Mouse (Mus musculus) limb, embryonic 15.5 days (tissue): ENCODE data around the gene Akap2. TPM values are rescaled to one million over a fixed set of nuclear protein-coding genes. Genes with fewer than 3 reads are reported as not detected.

Experiments
- ATAC-seq: fragments of 200-750 bp; cut with Nextera tagmentation; 2 replicates; pipeline ENCODE4 v1.8.0; 2017; ENCODE audit warnings: low read depth, moderate TSS enrichment; ENCODE audit not compliant: insufficient number of reproducible peaks, low FRiP score, low TSS enrichment
- H3K27ac ChIP-seq: fragments of 300-500 bp; sonication (generic); 2 replicates; pipeline ENCODE4 v1.5.1; 2015; ENCODE audit warnings: moderate library complexity, mild to moderate bottlenecking, inconsistent platforms
- H3K27me3 ChIP-seq: fragments of 300-500 bp; sonication (generic); 2 replicates; pipeline ENCODE4 v1.6.1; 2015; ENCODE audit warnings: inconsistent platforms
- H3K36me3 ChIP-seq: fragments of 300-500 bp; sonication (generic); 2 replicates; pipeline ENCODE4 v1.6.1; 2015; ENCODE audit warnings: inconsistent platforms
- H3K4me1 ChIP-seq: fragments of 300-500 bp; sonication (generic); 2 replicates; pipeline ENCODE4 v1.6.1; 2015; ENCODE audit warnings: inconsistent platforms
- H3K4me2 ChIP-seq: fragments of 300-500 bp; sonication (generic); 2 replicates; pipeline ENCODE4 v1.6.1; 2015; ENCODE audit warnings: mild to moderate bottlenecking, inconsistent platforms
- H3K4me3 ChIP-seq: fragments of 300-500 bp; sonication (generic); 2 replicates; pipeline ENCODE4 v1.5.1; 2015; ENCODE audit warnings: mild to moderate bottlenecking, inconsistent platforms
- H3K9ac ChIP-seq: fragments of 300-500 bp; sonication (generic); 2 replicates; pipeline ENCODE4 v1.6.1; 2015; ENCODE audit warnings: inconsistent platforms
- H3K9me3 ChIP-seq: fragments of 300-500 bp; sonication (generic); 2 replicates; pipeline ENCODE4 v1.6.1; 2016; ENCODE audit warnings: inconsistent platforms
- WGBS: fragments of 180-500 bp; shearing (Covaris S2); methylation state at CpG from one replicate; pipeline ENCODE4 v1.1.7; 2015; 5-methylcytosine and 5-hydroxymethylcytosine counted together
- polyA plus RNA-seq: library from polyadenylated mRNA; unstranded; fragments of >200 nt; fragmentation: Nextera tagmentation; extraction: Ambion mirVana; gene quantifications from 2 replicates; pipeline ENCODE4 v1.2.1, GENCODE M21; 2015

Gene Akap2
- polyA plus RNA-seq, 1 experiment from 2014 or later = 25.2 TPM

DNA sequence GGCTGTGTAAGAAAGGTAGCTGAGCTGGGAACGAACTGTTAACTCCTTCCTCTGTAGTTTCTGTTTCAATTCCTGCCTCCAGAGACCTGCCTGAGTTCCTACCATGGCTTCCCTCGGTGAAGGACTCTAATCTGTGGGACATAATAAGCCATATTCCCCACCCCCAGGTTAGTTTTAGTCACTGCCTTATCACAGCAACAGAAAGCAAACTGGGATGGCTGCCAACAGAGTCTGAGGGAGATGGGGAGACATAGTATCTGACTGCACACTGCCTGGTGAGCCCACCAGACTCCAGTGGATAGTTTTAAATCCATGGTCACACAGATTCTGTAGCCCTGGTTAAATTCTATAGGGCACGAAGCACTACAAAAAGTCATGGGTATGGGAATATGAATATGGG, 16.0 kb downstream of the Akap2 start:
- ATAC-seq = no peak
- Histone ChIP-seq H3K4me2 (no peak overlapping the region), H3K4me3 (no peak overlapping the region), H3K27ac (no peak overlapping the region), H3K36me3 (no peaks in the 10 kb centered on the region), H3K4me1 (peaks cover 2% of the 10 kb centered on the region), H3K9ac (no peak overlapping the region), H3K27me3 (no peaks in the 10 kb centered on the region), H3K9me3 (no peaks in the 10 kb centered on the region)
- 67% methylated on average over 3 of the region's 3 CpGs for WGBS

DNA sequence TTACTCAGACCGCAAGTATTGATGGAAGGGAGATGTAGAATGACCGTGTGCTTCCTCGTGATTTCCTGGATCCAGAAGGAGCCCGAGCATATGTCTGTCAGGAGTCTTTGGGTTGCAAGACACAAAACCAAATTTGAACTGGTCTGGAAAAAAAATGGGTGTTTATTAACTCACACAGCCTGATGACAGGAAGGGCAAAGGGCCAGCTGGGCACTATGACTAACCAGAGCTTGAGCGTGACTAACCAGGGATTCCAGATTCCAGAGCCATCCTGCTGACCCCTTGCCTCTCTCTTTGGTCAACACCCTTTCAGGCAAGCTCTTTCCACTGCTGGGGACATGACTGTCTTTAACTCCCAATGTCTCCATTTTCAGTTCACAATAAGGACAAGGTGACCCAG, 18.0 kb downstream of the Akap2 start:
- ATAC-seq = no peak
- WGBS = 76% methylated on average over 5 of the region's 5 CpGs

DNA sequence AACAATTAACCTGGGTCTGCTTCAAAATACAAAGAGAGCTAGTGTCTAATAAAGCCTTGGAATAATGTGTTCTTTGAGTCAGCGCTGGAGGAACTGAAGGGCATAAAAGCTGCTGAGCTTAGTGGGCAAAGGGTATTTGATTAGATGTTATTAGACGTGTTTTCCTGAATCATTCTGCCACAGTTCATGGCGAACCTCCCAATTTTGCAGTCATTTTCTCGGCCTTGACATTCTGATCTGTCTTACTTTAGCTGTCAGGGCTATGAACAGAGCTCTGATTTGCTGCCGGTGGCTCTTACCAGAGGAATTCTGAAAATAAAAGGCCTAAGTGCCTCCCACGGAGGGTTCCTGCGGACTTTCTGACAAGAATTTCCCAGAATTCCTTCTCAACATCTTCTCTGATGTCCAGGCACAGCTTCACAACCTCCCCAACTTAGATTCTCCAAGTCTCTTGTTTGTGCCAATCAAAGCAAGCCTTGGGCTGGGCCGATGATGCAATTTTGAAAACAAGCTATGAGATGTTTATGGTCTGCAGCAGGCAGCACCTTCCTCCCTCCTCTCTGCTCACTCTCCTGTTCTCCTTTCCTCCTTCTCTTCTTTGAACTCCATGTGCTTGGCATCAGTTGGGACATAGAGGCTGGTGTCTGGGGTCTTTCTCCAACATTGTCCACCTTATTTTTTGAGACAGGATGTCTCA, 21.5 kb downstream of the Akap2 start:
- Histone ChIP-seq H3K36me3 (no peaks in the 10 kb centered on the region), H3K4me1 (peaks cover 25% of the 10 kb centered on the region), H3K9me3 (no peaks in the 10 kb centered on the region), H3K4me2 (no peak overlapping the region), H3K27me3 (no peaks in the 10 kb centered on the region), H3K4me3 (no peak overlapping the region), H3K27ac (no peak overlapping the region), H3K9ac (no peak overlapping the region)
- 23% methylated on average over 8 of the region's 8 CpGs for WGBS
- ATAC-seq = no peak

More for the DNA sequence above, 18.0 kb downstream of the Akap2 start:
- no peak overlapping the region for H3K4me3 ChIP-seq
- no peak overlapping the region for H3K27ac ChIP-seq
- peaks cover 13% of the 10 kb centered on the region for H3K4me1 ChIP-seq
- H3K27me3 ChIP-seq = no peaks in the 10 kb centered on the region
- no peaks in the 10 kb centered on the region for H3K9me3 ChIP-seq
- no peak overlapping the region for H3K9ac ChIP-seq
- H3K36me3 ChIP-seq = no peaks in the 10 kb centered on the region
- no peak overlapping the region for H3K4me2 ChIP-seq

DNA sequence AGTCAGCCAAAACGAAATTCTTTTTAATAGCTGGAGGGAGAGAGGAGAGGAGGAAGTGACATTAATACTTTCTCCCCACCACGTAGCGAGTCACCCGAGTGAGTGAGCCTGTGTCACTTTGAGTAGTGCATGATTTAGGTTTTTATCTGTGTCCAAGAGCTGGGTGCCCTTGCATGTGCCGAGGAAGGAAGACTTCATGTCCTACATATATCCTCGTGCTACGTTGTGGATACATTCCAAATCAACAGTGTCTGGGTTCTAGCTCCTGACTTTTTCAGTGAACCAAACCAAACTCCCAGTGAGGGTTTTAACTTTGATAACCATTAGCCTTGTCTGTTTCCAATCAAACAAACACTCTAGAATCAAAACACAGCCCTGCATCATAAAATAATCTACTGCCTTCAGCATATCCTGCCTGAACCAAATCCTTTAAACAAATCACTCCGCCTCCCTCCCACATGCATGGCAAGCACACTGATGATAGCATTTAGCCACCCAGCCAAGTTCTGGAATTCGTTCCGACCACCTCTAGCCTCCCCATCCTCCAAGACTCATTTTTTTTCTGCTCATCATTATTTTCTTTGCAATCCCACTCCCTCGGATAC, 26.0 kb downstream of the Akap2 start:
- no peak overlapping the region for H3K27ac ChIP-seq

DNA sequence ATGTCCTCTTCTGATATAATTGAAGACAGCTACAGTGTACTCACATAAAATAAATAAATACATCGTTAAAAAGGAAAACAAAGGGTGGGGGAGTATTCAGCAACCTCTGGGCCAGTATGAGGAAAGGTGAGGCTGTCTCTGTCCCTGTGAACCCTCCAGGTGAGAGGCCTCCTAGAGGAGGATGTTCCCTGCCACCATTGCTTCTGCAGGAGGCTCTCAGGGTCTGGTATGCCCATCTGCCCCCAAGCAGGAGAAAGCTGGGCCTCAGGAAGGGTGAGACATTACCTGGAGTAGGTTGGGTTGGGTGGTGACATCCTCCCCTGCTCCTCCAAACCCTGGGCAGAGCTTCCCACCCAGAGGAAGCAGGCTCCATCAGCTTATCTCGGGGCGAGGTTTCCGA, 33.2 kb downstream of the Akap2 start:
- no peak overlapping the region for H3K4me3 ChIP-seq
- H3K36me3 ChIP-seq = peaks cover 5% of the 10 kb centered on the region; the same call in 1 of the 2 replicates
- no peaks in the 10 kb centered on the region for H3K27me3 ChIP-seq
- H3K9me3 ChIP-seq = no peaks in the 10 kb centered on the region
- H3K4me1 ChIP-seq = no peaks in the 10 kb centered on the region
- no peak overlapping the region for H3K27ac ChIP-seq
- 61% methylated on average over 4 of the region's 4 CpGs for WGBS
- H3K4me2 ChIP-seq = no peak overlapping the region
- no peak overlapping the region for H3K9ac ChIP-seq
- ATAC-seq = no peak

More for the DNA sequence above, 26.0 kb downstream of the Akap2 start:
- no peak overlapping the region for H3K4me3 ChIP-seq
- peaks cover 24% of the 10 kb centered on the region for H3K4me1 ChIP-seq
- no peaks in the 10 kb centered on the region for H3K27me3 ChIP-seq
- H3K9me3 ChIP-seq = no peaks in the 10 kb centered on the region
- no peak for ATAC-seq
- no peak overlapping the region for H3K9ac ChIP-seq
- WGBS = 40% methylated on average over 11 of the region's 11 CpGs
- H3K4me2 ChIP-seq = no peak overlapping the region
- peaks cover 5% of the 10 kb centered on the region; the same call in 1 of the 2 replicates for H3K36me3 ChIP-seq

DNA sequence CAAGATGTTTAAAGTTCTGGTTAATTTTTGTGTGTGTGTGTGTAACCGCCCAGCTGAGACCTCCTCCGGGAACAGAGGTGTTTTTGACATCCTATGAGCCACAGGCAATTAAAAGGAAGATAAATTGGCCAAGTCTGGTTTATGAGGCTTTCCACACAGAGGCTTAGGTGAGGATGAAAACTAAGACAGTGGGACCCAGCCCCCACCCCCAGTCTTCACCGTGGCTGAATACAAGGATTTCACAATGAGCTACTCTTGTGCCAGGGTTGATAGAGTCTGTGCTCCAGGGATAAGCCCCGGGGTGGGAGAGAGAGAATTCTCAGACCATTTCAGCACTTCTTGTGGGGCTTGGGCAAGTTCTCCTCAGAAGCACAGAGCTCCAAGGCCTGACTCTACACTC, 33.6 kb downstream of the Akap2 start:
- ATAC-seq = no peak
- no peaks in the 10 kb centered on the region for H3K9me3 ChIP-seq
- 44% methylated on average over 4 of the region's 4 CpGs for WGBS

DNA sequence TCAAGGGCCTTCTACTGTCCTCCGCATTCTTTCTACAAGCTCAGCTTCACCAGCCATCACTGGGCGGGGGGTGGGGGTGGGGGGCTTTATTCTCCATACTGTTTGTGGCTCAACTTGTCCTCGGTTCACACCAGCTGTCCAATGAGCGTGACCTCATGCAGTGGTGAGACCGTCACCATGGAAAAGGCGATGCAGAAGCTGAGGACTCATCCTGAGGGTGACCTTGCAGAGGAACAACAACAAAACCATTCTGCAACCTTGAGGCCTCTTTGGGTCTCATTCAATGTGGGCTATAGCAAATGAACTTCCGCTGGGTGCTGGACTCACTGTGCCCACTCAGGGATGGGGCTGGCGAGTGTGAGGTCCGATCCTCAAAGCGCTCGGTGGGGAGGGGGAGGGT, 34.1 kb downstream of the Akap2 start:
- H3K27me3 ChIP-seq = no peaks in the 10 kb centered on the region
- H3K9ac ChIP-seq = no peak overlapping the region
- no peak overlapping the region for H3K4me3 ChIP-seq
- no peaks in the 10 kb centered on the region for H3K4me1 ChIP-seq
- 93% methylated on average over 11 of the region's 11 CpGs for WGBS
- peaks cover 3% of the 10 kb centered on the region; the same call in 1 of the 2 replicates for H3K36me3 ChIP-seq
- H3K27ac ChIP-seq = no peak overlapping the region
- H3K9me3 ChIP-seq = no peaks in the 10 kb centered on the region
- no peak for ATAC-seq
- no peak overlapping the region for H3K4me2 ChIP-seq

More for the DNA sequence above, 33.6 kb downstream of the Akap2 start:
- no peak overlapping the region for H3K4me3 ChIP-seq
- peaks cover 3% of the 10 kb centered on the region; the same call in 1 of the 2 replicates for H3K36me3 ChIP-seq
- H3K4me2 ChIP-seq = no peak overlapping the region
- H3K4me1 ChIP-seq = no peaks in the 10 kb centered on the region
- no peak overlapping the region for H3K27ac ChIP-seq
- no peaks in the 10 kb centered on the region for H3K27me3 ChIP-seq
- no peak overlapping the region for H3K9ac ChIP-seq

DNA sequence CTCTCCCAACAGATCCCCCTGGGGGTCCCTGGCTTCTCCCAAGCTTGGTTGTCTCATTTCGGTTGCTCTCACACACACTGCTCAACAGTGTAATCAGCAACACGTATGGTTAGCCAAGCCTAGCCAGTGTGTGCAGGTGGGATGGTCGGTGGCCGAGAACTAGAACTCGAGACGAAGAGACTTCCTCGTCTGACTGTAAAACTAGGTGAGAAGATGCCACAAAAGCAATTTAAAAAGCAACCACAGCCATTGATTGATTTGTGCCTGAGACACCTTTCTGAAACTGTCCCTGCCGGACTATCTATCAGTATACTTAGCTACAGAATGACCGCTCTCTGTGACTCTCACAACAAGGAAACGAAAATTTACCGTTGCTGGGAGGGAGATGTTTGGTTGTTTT, 37.6 kb downstream of the Akap2 start:
- WGBS = 89% methylated on average over 11 of the region's 11 CpGs
- Histone ChIP-seq H3K4me1 (0 out of 2 replicates have a peak, but pooled peaks cover 5% of the 10 kb centered on the region), H3K27me3 (no peaks in the 10 kb centered on the region), H3K27ac (no peak overlapping the region), H3K4me2 (no peak overlapping the region), H3K4me3 (no peak overlapping the region), H3K9me3 (no peaks in the 10 kb centered on the region), H3K36me3 (peaks cover 3% of the 10 kb centered on the region; the same call in 1 of the 2 replicates), H3K9ac (no peak overlapping the region)
- no peak for ATAC-seq

DNA sequence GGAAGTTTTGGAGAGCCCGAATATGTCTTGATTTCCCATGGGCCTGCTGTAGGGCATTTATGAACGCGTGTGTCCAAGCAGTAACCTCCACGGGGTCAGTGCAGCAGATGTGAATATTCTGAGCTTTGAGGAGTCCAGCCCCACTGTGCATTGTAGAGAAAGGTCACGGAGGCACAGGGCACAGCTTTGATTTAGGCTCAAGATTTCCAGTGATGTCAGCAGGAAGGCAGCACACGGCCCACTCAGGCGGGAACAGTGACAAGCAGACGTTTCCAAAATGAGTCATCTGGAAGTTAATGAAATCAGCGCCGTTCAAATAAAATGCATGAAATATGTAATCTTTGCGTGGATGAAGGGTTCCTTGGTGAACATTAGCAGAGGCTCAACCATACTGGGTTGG, 40.5 kb downstream of the Akap2 start:
- no peak overlapping the region for H3K4me3 ChIP-seq
- H3K36me3 ChIP-seq = no peaks in the 10 kb centered on the region
- H3K9me3 ChIP-seq = no peaks in the 10 kb centered on the region
- 0 out of 2 replicates have a peak, but pooled peaks cover 5% of the 10 kb centered on the region for H3K4me1 ChIP-seq
- H3K27ac ChIP-seq = peak overlapping the region; percentile 22; the same call in 1 of the 2 replicates
- ATAC-seq = no peak
- H3K4me2 ChIP-seq = no peak overlapping the region
- H3K27me3 ChIP-seq = no peaks in the 10 kb centered on the region
- no peak overlapping the region for H3K9ac ChIP-seq
- 50% methylated on average over 11 of the region's 11 CpGs for WGBS

DNA sequence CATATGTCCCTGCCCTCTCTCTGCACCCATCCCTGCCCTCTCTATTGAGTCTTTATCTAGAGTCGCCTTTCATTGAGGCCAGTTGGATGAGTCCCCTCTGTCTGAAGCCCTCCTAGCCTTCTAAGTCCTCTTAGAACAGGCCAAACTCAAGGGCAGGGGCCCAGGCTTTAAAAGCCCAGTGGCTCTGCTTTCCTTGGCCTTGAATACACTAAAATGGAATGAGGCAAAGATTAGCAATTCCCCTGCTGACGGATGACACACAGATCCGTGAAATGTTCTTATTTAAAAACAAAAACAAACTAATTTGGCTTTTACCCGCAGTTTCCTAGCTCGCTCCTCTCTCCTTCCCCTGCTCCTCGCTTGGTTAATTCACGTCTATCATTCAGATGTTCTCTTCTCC, 45.0 kb downstream of the Akap2 start:
- WGBS = 78% methylated on average over 7 of the region's 7 CpGs
- no peak overlapping the region for H3K27ac ChIP-seq

DNA sequence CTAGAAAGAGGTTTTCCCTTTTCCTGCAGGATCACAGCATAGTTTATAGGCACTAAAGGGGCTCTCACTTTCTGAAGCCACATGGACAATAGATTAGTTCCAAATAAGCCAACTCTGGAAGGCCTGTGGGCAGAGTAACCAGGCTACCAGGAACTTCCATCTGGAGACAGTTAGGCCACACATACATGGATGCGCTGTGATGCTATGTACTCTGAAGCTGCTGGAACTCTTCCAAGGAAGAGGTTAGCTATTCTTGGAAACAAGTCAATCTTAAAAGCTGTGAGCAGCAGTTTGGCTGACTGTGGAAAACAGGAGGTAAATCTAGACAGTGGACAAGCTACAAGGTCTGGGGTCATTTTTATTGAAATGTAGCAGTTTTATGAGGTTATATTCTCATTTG, 46.9 kb downstream of the Akap2 start:
- H3K4me3 ChIP-seq = no peak overlapping the region
- ATAC-seq = peak; percentile 75; the same call in 1 of the 2 replicates
- no peaks in the 10 kb centered on the region for H3K9me3 ChIP-seq
- H3K9ac ChIP-seq = no peak overlapping the region
- no peak overlapping the region for H3K4me2 ChIP-seq
- H3K4me1 ChIP-seq = peaks cover 17% of the 10 kb centered on the region; the same call in 1 of the 2 replicates
- 12% methylated on average over 1 of the region's 1 CpGs for WGBS
- peak overlapping the region; percentile 58; the same call in 1 of the 2 replicates for H3K27ac ChIP-seq
- H3K36me3 ChIP-seq = no peaks in the 10 kb centered on the region
- H3K27me3 ChIP-seq = no peaks in the 10 kb centered on the region

More for the DNA sequence above, 45.0 kb downstream of the Akap2 start:
- Histone ChIP-seq H3K36me3 (no peaks in the 10 kb centered on the region), H3K27me3 (no peaks in the 10 kb centered on the region), H3K4me3 (no peak overlapping the region), H3K4me1 (peaks cover 22% of the 10 kb centered on the region; the same call in 1 of the 2 replicates), H3K9me3 (no peaks in the 10 kb centered on the region), H3K4me2 (no peak overlapping the region), H3K9ac (no peak overlapping the region)
- ATAC-seq = no peak

DNA sequence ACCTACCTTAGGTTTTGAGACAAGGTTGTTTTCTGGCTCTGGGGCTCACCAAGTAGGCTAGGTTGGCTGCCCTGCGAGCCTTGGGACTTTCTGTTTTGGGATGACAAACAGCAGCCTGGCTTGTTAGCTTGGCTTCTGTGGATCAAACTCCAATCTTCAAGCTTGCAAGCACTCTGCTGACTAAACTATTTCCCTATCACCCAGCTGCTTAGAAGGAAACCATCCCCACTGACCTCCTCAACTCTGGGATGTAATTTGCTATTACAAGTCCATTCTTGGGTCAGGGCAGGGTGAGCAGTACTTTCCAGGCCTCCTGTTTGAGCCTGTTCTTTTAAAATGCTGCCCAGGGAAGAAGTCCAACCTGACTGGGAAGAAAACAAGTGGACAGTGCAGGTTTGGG, 47.5 kb downstream of the Akap2 start:
- WGBS = 70% methylated on average over 1 of the region's 1 CpGs
- Histone ChIP-seq H3K9me3 (no peaks in the 10 kb centered on the region), H3K27ac (peak overlapping the region; percentile 58; the same call in 1 of the 2 replicates), H3K36me3 (no peaks in the 10 kb centered on the region), H3K27me3 (no peaks in the 10 kb centered on the region), H3K4me2 (no peak overlapping the region), H3K4me1 (peaks cover 17% of the 10 kb centered on the region; the same call in 1 of the 2 replicates), H3K4me3 (no peak overlapping the region), H3K9ac (no peak overlapping the region)
- no peak for ATAC-seq
